Mouse (Mus musculus) hindbrain, embryonic 10.5 days (tissue): ENCODE data around the gene Man1b1. TPM values are rescaled to one million over a fixed set of nuclear protein-coding genes. Genes with fewer than 3 reads are reported as not detected.

Experiments used
- DNase-seq: peaks from one replicate; pipeline ENCODE4 v3.0.0-alpha.2; 2017; ENCODE audit warnings: low spot score
- H3K27ac ChIP-seq: fragments of 300-500 bp; sonication (generic); 2 replicates; pipeline ENCODE4 v1.5.1; 2016; ENCODE audit warnings: mild to moderate bottlenecking, moderate library complexity
- H3K27me3 ChIP-seq: fragments of 300-500 bp; sonication (generic); 2 replicates; pipeline ENCODE4 v1.6.1; 2016; ENCODE audit warnings: mild to moderate bottlenecking; ENCODE audit not compliant: poor library complexity, insufficient read depth, severe bottlenecking
- H3K36me3 ChIP-seq: fragments of 300-500 bp; sonication (generic); 2 replicates; pipeline ENCODE4 v1.6.1; 2016; ENCODE audit warnings: mild to moderate bottlenecking, moderate library complexity
- H3K4me1 ChIP-seq: fragments of 300-500 bp; sonication (generic); replicated peaks from 2 replicates; pipeline ENCODE4 v1.6.1; 2016; ENCODE audit warnings: mild to moderate bottlenecking
- H3K4me3 ChIP-seq: fragments of 300-500 bp; sonication (generic); 2 replicates; pipeline ENCODE4 v1.5.1; 2016; ENCODE audit warnings: mild to moderate bottlenecking, moderate library complexity
- H3K9me3 ChIP-seq: fragments of 300-500 bp; sonication (generic); 2 replicates; pipeline ENCODE4 v1.6.1; 2016; ENCODE audit warnings: mild to moderate bottlenecking, moderate library complexity
- WGBS: fragments of 180-500 bp; shearing (Covaris S2); methylation state at CpG from one replicate; pipeline ENCODE4 v1.1.7; 2016; 5-methylcytosine and 5-hydroxymethylcytosine counted together
- polyA plus RNA-seq: library from polyadenylated mRNA; unstranded; fragments of >200 nt; fragmentation: Nextera tagmentation; extraction: Ambion mirVana; gene quantifications from 2 replicates; pipeline ENCODE4 v1.2.1, GENCODE M21; 2016

Gene Man1b1
- polyA plus RNA-seq, 1 experiment from 2014 or later: 58.7 TPM

GRCm38 (mm10) chr2:25356208-25357079, 24.3 kb downstream of the Man1b1 start, which contains the start of gene Dpp7:
TSS of gene Dpp7 (minus strand) at chr2:25356359.
- H3K4me3 ChIP-seq: peak within 1 kb of the TSS; percentile 63
- 5% methylated on average over 13 of the region's 13 CpGs for WGBS
- no peaks in the 10 kb centered on the region for H3K9me3 ChIP-seq
- peaks cover 23% of the 10 kb centered on the region for H3K4me1 ChIP-seq
- H3K27me3 ChIP-seq: no peaks in the 10 kb centered on the region
- peak; percentile 90 for DNase-seq
- peaks cover 33% of the 10 kb centered on the region for H3K36me3 ChIP-seq
- H3K27ac ChIP-seq: peak within 1 kb of the TSS; percentile 86

GRCm38 (mm10) chr2:25359848-25360247, 27.7 kb downstream of the Man1b1 start:
- H3K4me3 ChIP-seq: no peak overlapping the region

GRCm38 (mm10) chr2:25363478-25364178, 31.5 kb downstream of the Man1b1 start:
- H3K4me3 ChIP-seq: no peak overlapping the region
- H3K36me3 ChIP-seq: no peaks in the 10 kb centered on the region
- H3K27ac ChIP-seq: no peak overlapping the region
- no peaks in the 10 kb centered on the region for H3K9me3 ChIP-seq
- 67% methylated on average over 13 of the region's 13 CpGs for WGBS
- H3K4me1 ChIP-seq: peaks cover 12% of the 10 kb centered on the region
- peaks cover 46% of the 10 kb centered on the region for H3K27me3 ChIP-seq
- no peak for DNase-seq

More at GRCm38 (mm10) chr2:25359848-25360247, 27.7 kb downstream of the Man1b1 start:
- Histone ChIP-seq H3K27me3 (peaks cover 26% of the 10 kb centered on the region), H3K4me1 (peaks cover 24% of the 10 kb centered on the region), H3K27ac (no peak overlapping the region), H3K36me3 (0 out of 2 replicates have a peak, but pooled peaks cover 3% of the 10 kb centered on the region), H3K9me3 (no peaks in the 10 kb centered on the region)
- DNase-seq: no peak
- WGBS: 82% methylated on average over 4 of the region's 4 CpGs

GRCm38 (mm10) chr2:25364313-25364712, 32.2 kb downstream of the Man1b1 start:
- WGBS: 80% methylated on average over 4 of the region's 4 CpGs
- Histone ChIP-seq H3K9me3 (no peaks in the 10 kb centered on the region), H3K36me3 (no peaks in the 10 kb centered on the region), H3K4me3 (peak overlapping the region; percentile 66), H3K27ac (no peak overlapping the region), H3K4me1 (peaks cover 12% of the 10 kb centered on the region), H3K27me3 (peaks cover 51% of the 10 kb centered on the region)
- no peak for DNase-seq

- H3K4me1 ChIP-seq: peaks cover 12% of the 10 kb centered on the region
- H3K9me3 ChIP-seq: no peaks in the 10 kb centered on the region
- peaks cover 53% of the 10 kb centered on the region for H3K27me3 ChIP-seq
- 25% methylated on average over 9 of the region's 9 CpGs for WGBS
- H3K4me3 ChIP-seq: peak overlapping the region; percentile 66
- H3K27ac ChIP-seq: no peak overlapping the region
- no peak for DNase-seq
- H3K36me3 ChIP-seq: no peaks in the 10 kb centered on the region
Measured at GRCm38 (mm10) chr2:25364761-25365090, 32.6 kb downstream of the Man1b1 start.

- Histone ChIP-seq H3K9me3 (no peaks in the 10 kb centered on the region), H3K27ac (peak within 1 kb of the TSS; percentile 74), H3K4me3 (peak within 1 kb of the TSS; percentile 66), H3K36me3 (no peaks in the 10 kb centered on the region), H3K4me1 (peaks cover 12% of the 10 kb centered on the region), H3K27me3 (peaks cover 53% of the 10 kb centered on the region)
- DNase-seq: peak; percentile 67
- under 1% methylated on average over 54 of the region's 54 CpGs for WGBS
Measured at GRCm38 (mm10) chr2:25365091-25365761, 33.1 kb downstream of the Man1b1 start, which contains the start of gene Uap1l1. TSS of gene Uap1l1 (minus strand) at chr2:25365682.

GRCm38 (mm10) chr2:25369996-25370395, 37.9 kb downstream of the Man1b1 start:
- no peak for DNase-seq
- no peak overlapping the region for H3K4me3 ChIP-seq
- peaks cover 25% of the 10 kb centered on the region for H3K27me3 ChIP-seq
- H3K27ac ChIP-seq: no peak overlapping the region
- H3K36me3 ChIP-seq: peaks cover 9% of the 10 kb centered on the region
- H3K9me3 ChIP-seq: no peaks in the 10 kb centered on the region
- 89% methylated on average over 3 of the region's 3 CpGs for WGBS
- peaks cover 42% of the 10 kb centered on the region for H3K4me1 ChIP-seq

GRCm38 (mm10) chr2:25371764-25372643, 39.9 kb downstream of the Man1b1 start, which contains the start of gene Sapcd2:
TSS of gene Sapcd2 (plus strand) at chr2:25372321.
- WGBS: under 1% methylated on average over 65 of the region's 65 CpGs
- Histone ChIP-seq H3K27me3 (peaks cover 6% of the 10 kb centered on the region), H3K4me1 (peaks cover 37% of the 10 kb centered on the region), H3K27ac (peak within 1 kb of the TSS; percentile 94), H3K4me3 (peak within 1 kb of the TSS; percentile 91), H3K9me3 (no peaks in the 10 kb centered on the region), H3K36me3 (peaks cover 29% of the 10 kb centered on the region)
- DNase-seq: peak; percentile 92

GRCm38 (mm10) chr2:25372644-25373391, 40.7 kb downstream of the Man1b1 start:
- peak overlapping the region; percentile 94 for H3K27ac ChIP-seq
- peak overlapping the region; percentile 91 for H3K4me3 ChIP-seq
- H3K36me3 ChIP-seq: peaks cover 37% of the 10 kb centered on the region
- H3K27me3 ChIP-seq: peaks cover 6% of the 10 kb centered on the region
- 2% methylated on average over 42 of the region's 42 CpGs for WGBS
- peaks cover 37% of the 10 kb centered on the region for H3K4me1 ChIP-seq
- DNase-seq: no peak
- H3K9me3 ChIP-seq: no peaks in the 10 kb centered on the region

GRCm38 (mm10) chr2:25373431-25373830, 41.3 kb downstream of the Man1b1 start:
- H3K4me3 ChIP-seq: peak overlapping the region; percentile 91
- peaks cover 43% of the 10 kb centered on the region for H3K36me3 ChIP-seq
- peak overlapping the region; percentile 94; the same call in 1 of the 2 replicates for H3K27ac ChIP-seq
- no peaks in the 10 kb centered on the region for H3K9me3 ChIP-seq
- WGBS: 44% methylated on average over 2 of the region's 2 CpGs
- peaks cover 37% of the 10 kb centered on the region for H3K4me1 ChIP-seq
- no peak for DNase-seq
- H3K27me3 ChIP-seq: peaks cover 6% of the 10 kb centered on the region

GRCm38 (mm10) chr2:25376589-25376988, 44.5 kb downstream of the Man1b1 start:
- no peak overlapping the region for H3K27ac ChIP-seq
- H3K4me3 ChIP-seq: no peak overlapping the region
- DNase-seq: peak; percentile 37
- peaks cover 49% of the 10 kb centered on the region for H3K36me3 ChIP-seq
- 54% methylated on average over 4 of the region's 4 CpGs for WGBS
- no peaks in the 10 kb centered on the region for H3K27me3 ChIP-seq
- H3K4me1 ChIP-seq: peaks cover 32% of the 10 kb centered on the region
- H3K9me3 ChIP-seq: no peaks in the 10 kb centered on the region
